Mouse (Mus musculus) mature B cell (primary cell): ENCODE data around the gene Syn1.

Experiments
- in situ Hi-C: fragments of 300-500 bp; cut with MboI; formaldehyde crosslinking; loops from 2 replicates; pipeline ENCODE4 v1.14.3; 2019

Syn1 gene

DNA sequence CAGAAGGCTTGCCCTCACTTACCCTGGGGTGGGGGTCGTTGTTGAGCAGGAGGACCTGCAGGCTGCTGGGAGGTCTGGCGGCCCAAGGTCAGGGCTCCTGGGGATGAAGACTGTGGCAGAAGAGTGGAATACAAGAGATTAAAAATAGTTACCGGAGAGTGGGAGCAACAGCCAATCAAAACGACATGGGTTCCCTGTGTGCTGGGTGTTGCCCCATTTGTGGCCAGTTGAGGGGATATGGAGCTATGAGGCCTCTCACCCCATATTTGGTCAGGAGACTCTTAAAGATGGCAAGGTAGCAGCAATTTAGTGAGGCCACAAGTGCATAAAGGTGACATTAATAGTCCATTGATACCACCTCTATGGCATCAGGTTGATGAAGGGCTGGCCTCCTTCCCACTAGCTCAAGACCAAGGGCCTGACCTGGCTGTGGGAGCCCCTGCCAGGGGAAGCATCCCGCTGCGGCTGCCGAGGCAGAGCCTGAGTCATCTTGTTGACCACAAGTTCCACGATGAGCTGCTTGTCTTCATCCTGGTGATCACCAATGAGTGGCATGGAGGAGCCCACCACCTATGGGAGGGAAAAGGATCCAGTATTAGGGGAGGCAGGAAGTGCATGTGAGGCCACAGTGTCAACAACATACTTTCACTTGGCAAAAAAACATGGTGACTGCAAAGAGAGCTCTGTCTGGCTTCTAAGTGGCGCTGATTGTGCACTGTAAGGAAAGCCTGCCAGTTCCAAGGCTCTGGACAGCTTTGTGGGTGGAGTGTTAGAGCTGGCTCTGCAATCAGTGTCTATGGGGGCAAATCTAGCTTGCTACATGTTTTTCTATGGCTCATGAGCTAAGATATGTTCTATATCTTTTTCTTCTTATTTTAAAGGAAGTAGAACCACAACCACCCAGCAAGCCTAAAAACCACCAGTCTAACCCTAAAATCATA lies 57.4 kb downstream of the Syn1 start:
- in situ Hi-C loops = no loop called here

DNA sequence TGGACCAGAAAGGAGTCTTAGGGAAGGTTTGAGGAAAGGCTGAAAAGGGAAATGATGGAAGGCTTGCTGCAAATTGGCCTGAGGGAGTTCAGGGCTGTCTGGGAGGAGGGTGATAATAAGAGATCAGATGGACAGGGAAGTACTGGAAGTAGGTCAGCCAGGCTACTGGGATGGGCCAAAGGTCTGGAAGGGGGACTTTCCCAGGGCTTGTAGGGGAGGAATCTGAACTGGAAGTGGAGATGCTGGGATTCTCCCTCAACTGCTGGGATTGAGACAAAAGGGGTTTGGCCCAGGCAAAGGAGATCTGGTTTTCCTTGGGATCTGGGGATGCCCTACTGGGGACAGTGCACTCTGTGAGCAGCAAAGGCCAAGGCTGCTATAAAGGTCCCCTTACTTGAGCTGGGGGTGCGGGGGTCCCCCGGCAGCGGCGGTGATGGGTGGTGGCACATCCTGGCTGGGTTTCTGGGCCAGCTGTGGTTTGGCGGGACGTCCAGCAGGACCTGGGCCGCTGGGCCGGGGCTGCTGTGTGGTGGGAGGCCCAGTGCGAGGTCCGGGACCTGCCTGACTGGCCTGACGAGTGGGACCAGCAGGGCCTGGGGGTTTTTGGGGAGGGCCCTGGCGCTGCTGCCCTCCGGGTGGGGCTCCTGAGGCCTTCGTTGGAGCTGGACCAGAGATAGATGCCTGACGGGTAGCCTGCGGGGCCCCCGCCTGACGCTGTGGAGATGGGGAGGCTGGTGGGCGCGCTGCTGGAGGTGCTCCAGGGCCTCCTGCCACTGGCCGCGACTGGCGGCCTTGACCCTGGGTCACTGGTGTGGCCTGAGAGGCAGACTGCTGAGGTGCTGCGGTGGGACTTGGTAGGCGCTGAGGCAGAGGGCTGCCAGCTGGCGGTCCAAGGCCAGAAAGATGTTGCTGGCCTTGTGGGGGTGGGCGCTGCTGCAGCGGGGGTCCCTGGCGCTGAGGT lies 58.4 kb downstream of the Syn1 start:
- in situ Hi-C loops = no loop called here

DNA sequence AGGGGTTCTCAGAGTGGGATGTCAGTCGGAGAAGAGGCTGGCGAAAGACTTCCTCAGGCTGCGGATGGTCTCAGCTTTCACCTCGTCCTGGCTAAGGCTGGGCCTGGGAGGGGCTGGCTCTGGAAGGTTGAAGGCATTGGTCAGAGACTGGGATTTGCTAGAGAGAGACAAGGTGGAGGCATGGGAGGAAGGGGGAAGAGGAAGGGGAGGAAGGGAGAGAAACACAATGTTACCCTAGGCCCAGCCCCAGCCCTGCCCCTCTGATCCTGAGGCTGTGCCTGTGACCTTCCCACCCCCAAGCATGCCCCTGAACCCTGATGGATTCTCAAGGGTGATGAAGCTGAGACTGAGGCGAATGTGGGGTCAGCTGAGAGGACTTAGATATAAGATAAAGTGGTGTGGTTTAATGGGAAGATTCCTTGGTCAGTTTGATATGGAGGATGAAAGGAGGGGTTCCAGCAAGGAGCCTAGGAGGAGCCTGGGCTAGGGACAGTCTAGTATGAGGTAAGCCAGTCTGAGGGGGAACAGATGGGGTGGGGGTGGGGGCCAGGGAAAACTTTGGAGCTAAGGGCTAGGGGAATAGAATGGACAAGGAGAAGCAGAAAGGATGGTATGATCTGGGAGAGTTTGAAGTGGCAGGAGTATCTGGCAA lies 59.2 kb downstream of the Syn1 start:
- in situ Hi-C loops = no loop called here

DNA sequence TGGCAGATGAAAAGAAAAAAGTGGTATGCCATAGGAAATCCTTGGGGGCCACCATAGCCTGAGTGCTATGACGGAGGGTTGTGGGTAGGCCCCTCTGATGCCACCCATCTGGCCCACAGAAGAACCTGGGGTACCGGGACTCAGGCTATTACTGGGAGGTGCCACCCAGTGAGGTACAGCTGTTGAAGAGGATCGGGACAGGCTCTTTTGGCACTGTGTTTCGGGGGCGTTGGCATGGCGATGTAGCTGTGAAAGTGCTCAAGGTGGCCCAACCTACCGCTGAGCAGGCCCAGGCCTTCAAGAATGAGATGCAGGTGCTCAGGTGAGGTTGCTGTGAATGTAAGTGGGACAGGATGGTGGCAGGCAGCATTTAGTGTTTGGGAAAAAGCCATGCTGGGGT lies 67.0 kb downstream of the Syn1 start:
- in situ Hi-C loops = no loop called here

DNA sequence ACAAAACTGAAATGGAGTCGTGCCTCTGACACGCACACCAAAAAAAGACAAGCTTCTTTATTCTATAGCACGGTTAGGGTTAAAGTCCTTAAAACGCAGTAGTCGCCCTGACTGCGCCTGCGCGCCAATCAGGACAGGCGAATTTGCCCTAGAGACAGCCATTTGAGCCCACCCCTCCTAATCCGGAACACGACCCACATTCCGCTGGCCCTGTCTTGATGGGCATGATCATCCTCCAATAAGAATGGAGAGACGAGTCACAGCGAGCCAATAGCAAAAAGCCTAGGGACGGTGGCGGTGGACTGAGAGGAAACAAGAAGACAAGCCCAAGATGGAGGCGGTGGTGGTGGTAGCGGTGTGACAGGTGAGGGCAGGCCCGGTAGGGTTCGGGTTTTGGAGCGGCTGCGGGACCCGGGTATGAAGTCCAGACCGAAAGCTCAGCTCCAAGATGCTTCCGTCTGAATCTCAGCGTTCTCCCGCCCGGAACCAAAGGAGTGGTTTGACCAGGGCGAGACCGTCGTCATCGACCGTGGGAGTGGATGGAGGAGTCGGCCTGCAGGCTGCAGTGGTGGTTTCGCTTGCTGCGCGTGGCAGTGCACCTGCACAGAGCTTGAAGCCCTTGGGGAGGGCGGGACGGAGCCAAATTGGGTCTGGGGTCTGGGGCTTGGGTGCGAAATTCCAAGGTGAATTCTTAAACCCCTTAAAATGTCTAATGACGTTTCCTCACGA lies 72.4 kb downstream of the Syn1 start:
- in situ Hi-C loops = loop anchor here (25.0 kb wide), 1 partner anchor 89 kb away; the partner anchor contains the start of gene Cfp

DNA sequence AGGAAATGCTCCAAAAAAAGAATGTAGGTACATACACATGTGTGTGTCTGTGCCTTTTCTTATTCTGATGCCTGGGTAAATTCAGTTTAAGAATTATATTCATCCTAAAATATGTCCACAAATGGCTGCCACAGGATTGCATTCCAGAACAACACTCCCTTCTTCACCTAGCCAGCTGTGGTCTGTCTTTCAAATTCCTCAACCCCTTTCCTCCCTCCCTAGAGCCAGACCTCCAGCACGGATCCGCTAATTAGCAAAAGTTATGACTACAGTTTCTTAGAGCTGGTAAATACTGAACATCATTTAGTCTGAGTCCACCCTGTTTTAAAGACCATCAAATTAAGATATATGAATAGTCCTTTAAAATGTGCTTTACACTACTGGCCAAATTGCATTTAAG lies 73.0 kb downstream of the Syn1 start:
- in situ Hi-C loops = loop anchor here (25.0 kb wide), 1 partner anchor 89 kb away; the partner anchor contains the start of gene Cfp

DNA sequence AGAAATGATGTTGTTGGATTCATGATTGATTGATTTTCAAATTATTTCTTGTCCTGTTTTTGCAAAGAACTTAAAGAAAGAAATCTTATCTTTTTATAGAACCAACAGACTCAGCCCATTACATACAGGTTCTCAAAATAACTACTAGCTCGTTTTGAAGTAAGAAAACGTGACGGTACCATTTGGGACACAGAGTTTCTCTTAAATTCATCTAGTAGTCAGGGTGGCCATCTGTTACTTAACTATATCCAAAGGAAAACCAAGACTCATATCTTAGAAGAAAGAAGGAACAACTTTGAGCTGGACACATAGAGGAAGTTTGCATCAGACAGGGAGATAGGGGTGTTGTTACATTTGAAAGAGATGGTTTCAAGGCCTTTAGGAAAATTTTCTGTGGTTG lies 73.6 kb downstream of the Syn1 start:
- in situ Hi-C loops = loop anchor here (25.0 kb wide), 1 partner anchor 90 kb away; the partner anchor contains the start of gene Cfp

DNA sequence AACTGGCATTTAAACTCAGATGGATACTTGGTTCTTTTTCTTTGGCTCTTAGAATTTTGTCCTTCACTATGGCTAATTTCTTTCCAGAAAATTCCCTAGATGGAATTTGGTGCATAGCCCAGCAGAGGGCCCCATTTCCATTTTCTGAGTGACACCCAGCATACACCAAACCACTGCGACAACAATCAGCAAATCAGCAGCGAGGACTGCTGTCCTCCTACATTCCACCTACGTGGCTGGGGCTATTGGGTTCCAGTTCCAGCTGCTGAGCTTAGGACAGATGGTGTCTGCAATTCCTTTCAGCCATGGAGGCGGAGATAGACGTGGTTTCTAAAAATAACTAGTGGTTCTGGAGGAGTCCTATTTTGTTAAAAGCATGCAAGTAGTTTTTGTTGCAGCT lies 91.9 kb downstream of the Syn1 start:
- in situ Hi-C loops = loop anchor here (25.0 kb wide), 1 partner anchor 108 kb away; the partner anchor contains the start of gene Cfp

DNA sequence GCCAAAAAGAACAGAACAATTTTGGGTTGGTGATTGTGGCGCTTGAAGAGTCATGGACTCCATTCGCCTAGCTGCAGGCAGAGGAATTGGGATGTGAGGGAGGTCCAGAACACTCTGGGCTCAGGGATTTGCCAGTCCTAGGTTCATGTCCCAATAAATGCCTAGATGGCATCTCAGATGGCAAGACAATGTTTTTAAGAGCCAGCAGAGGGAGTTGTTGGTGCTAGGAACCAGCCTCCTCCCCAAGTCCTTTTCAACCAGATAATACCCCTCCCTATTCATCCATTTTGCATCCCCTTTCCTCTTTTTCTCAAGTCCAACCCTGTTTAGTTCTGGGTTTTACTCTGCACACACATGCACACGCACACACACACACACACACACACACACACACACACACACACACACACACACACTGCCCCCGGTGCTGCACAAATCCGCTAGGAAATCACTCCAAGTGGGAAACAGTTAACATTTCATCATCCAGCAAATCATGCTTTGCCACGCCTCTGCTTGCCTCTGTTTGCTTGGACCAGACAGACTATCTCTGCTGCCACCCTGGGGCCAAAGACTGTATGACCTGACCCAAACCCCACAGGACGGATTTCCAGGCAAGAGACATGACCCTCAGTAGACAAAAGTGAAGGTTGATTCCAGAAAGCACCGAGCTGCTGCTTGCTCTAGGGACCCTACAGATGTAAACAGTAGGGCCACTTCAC lies 100.9 kb downstream of the Syn1 start:
- in situ Hi-C loops = no loop called here

DNA sequence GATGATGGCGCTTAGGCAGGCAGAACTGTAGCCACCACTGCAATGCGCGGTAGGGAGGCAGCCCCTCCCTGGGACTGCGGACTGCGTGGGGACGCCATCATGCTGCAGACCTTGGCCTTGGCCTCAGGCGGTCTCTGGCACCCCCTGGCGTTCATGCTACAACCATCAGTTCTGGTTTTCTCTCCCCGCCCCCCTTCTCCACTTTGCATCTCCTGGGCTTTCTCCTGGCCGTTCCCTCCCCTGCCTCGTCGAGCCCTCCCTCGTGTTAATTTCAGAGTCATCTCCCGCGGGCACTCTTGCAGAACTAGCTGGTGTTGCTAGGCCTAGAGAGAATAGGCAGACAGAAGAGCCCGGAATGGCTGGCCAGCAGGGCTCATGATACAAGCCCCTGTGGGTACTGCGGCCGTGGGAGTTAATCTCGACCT lies 101.6 kb downstream of the Syn1 start:
- in situ Hi-C loops = no loop called here

DNA sequence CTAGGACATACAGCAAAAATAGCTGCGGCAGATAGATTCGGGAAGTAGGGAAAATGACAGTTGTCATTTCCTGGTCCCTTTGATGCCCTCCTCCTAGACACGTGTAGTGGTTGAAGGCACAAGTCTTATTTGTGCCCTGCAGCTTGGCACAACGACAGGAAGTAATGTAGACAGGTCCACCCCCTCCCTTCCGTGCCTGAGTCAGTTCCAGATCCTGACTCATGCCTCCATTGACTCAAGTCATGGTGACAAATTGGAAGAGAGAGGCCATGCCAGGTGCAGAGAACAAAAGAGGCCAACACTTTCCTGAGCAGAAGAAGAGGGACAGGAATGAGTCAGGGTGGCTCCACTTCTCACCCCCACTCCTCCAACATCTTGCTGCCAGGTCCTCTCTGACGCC lies 103.8 kb downstream of the Syn1 start:
- in situ Hi-C loops = no loop called here
